Mouse (Mus musculus): ENCODE results near the gene Gjc1.

DNA sequence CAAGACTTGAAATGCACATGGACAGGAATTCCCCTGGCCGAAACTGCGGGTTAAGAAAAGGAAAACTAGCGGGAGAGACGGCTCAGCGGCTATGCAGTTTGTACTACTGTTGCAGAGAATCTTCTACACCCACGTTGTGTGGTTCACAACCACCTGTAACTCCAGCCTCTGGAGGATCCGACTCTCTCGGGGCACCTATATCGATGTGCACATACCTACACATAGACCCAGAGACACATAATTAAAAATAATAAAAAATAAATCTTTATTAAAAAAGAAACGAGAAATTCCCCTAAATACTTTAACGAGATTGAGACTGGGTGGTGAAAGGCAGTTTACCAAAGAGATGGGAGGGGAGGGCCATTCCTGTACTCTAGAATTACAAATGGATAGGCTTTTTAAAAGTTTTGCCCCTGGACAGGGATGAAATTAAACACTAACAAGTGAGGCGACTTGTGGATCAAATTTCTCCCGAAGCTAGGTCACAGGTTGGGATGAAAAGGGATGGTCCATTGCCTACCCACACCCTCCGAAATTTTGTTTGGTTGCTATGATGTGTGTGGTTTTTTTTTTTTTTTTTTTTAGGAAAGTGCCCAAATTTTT, 384 bp upstream of the Gjc1 start:
- no peak for TF ChIP-seq CTCF (IDR thresholded peaks at IDR 0.05; ENCODE audit: low read depth, low read length)
- TF ChIP-seq TAL1 (conservative IDR thresholded peaks at IDR 0.05; ENCODE audit: low read depth, low read length), result no peak

Measured in G1E (cell line).